10 mouse cellular contexts compared by ENCODE assay signal in genomic region chr4:35157815-35158214, GRCm38 (mm10). TPM values are rescaled to one million over a fixed set of nuclear protein-coding genes. Genes with fewer than 3 reads are reported as not detected.
DNase-seq lines count a peak whose midpoint lies in the region; ATAC-seq and TF ChIP-seq lines count a peak whose summit lies in the region.
"Had no signal": no experiment of that assay in that cellular context is flagged by ENCODE, and none has a peak within 500 bp of the region (broad histone marks: within the 10 kb centered on the region; RNA-seq: fewer than 3 reads in every experiment).

No protein-coding gene starts in this region.

- H3K4me3 ChIP-seq in hindbrain, embryonic 15.5 days, result no peak overlapping the region
- no peak overlapping the region for H3K4me3 ChIP-seq in hindbrain, embryonic 14.5 days (replicated peaks; ENCODE audit: low read length)
- H3K4me3 ChIP-seq in stomach, embryonic 14.5 days (ENCODE audit: low read depth, low read length), result peak overlapping the region; percentile 68; the same call in 1 of the 2 replicates
- H3K4me3 ChIP-seq in stomach, postnatal 0 days (ENCODE audit: low read depth, low read length), result no peak overlapping the region
- no peak overlapping the region for H3K4me3 ChIP-seq in liver, embryonic 16.5 days (ENCODE audit: low read depth, low read length)

- no peak for TF ChIP-seq CTCF in stomach, postnatal 0 days (IDR thresholded peaks at IDR 0.05; ENCODE audit: low read depth)

- no peaks in the 10 kb centered on the region for H3K9me3 ChIP-seq in hindbrain, embryonic 15.5 days
- no peaks in the 10 kb centered on the region for H3K9me3 ChIP-seq in hindbrain, embryonic 14.5 days (ENCODE audit: control insufficient read depth, low read length)
- H3K9me3 ChIP-seq in stomach, embryonic 14.5 days (ENCODE audit: control insufficient read depth, low read depth, low read length), result no peaks in the 10 kb centered on the region
- H3K9me3 ChIP-seq in stomach, postnatal 0 days (ENCODE audit: control insufficient read depth, low read length), result no peaks in the 10 kb centered on the region
- no peaks in the 10 kb centered on the region for H3K9me3 ChIP-seq in liver, embryonic 16.5 days (replicated peaks; ENCODE audit: control insufficient read depth, low read length)

- peaks cover 12% of the 10 kb centered on the region; the same call in 1 of the 2 replicates for H3K27me3 ChIP-seq in hindbrain, embryonic 15.5 days
- peaks cover 14% of the 10 kb centered on the region; the same call in 1 of the 2 replicates for H3K27me3 ChIP-seq in hindbrain, embryonic 14.5 days (ENCODE audit: control insufficient read depth, insufficient read depth, low read length)
- H3K27me3 ChIP-seq in stomach, embryonic 14.5 days (ENCODE audit: control insufficient read depth, insufficient read depth, low read length), result no peaks in the 10 kb centered on the region
- no peaks in the 10 kb centered on the region for H3K27me3 ChIP-seq in stomach, postnatal 0 days (ENCODE audit: control insufficient read depth, insufficient read depth, low read length)
- no peaks in the 10 kb centered on the region for H3K27me3 ChIP-seq in liver, embryonic 16.5 days (ENCODE audit: control insufficient read depth, insufficient read depth, low read depth, low read length)

- no peaks in the 10 kb centered on the region for H3K36me3 ChIP-seq in hindbrain, embryonic 15.5 days
- H3K36me3 ChIP-seq in hindbrain, embryonic 14.5 days (replicated peaks; ENCODE audit: control insufficient read depth, insufficient read depth), result no peaks in the 10 kb centered on the region
- no peaks in the 10 kb centered on the region for H3K36me3 ChIP-seq in stomach, embryonic 14.5 days (ENCODE audit: control insufficient read depth, insufficient read depth, low read length)
- no peaks in the 10 kb centered on the region for H3K36me3 ChIP-seq in stomach, postnatal 0 days (ENCODE audit: control insufficient read depth, insufficient read depth, low read length)
- H3K36me3 ChIP-seq in liver, embryonic 16.5 days (ENCODE audit: control insufficient read depth, insufficient read depth), result no peaks in the 10 kb centered on the region

- whole genome bisulfite sequencing in hindbrain, embryonic 15.5 days, result 69% methylated on average over 11 of the region's 11 CpGs
- WGBS in hindbrain, embryonic 14.5 days, result 68% methylated on average over 11 of the region's 11 CpGs
- 58% methylated on average over 11 of the region's 11 CpGs for WGBS in stomach, embryonic 14.5 days
- 58% methylated on average over 11 of the region's 11 CpGs for WGBS in stomach, postnatal 0 days
- WGBS in liver, embryonic 16.5 days (ENCODE audit: insufficient replicate concordance), result 23% methylated on average over 11 of the region's 11 CpGs

- H3K4me2 ChIP-seq in hindbrain, embryonic 15.5 days, result peak overlapping the region; percentile 95
- no peak overlapping the region; the same call in 1 of the 2 replicates for H3K4me2 ChIP-seq in hindbrain, embryonic 14.5 days (replicated peaks)
- H3K4me2 ChIP-seq in stomach, embryonic 14.5 days (replicated peaks; ENCODE audit: low read depth, low read length), result peak overlapping the region; percentile 83; the same call in 1 of the 2 replicates
- no peak overlapping the region for H3K4me2 ChIP-seq in stomach, postnatal 0 days (replicated peaks; ENCODE audit: low read depth)
- peak overlapping the region; percentile 76 for H3K4me2 ChIP-seq in liver, embryonic 16.5 days (ENCODE audit: low read depth, low read length)

- ATAC-seq in hindbrain, embryonic 15.5 days (ENCODE audit: low FRiP score, low read depth), result no peak
- no peak for ATAC-seq in hindbrain, embryonic 14.5 days (ENCODE audit: low FRiP score)
- ATAC-seq in stomach, embryonic 14.5 days (ENCODE audit: insufficient number of reproducible peaks, insufficient read depth, low FRiP score, low read depth), result no peak
- no peak for ATAC-seq in stomach, postnatal 0 days (ENCODE audit: low FRiP score, low TSS enrichment)
- no peak for ATAC-seq in liver, embryonic 16.5 days (ENCODE audit: low read depth)
- ATAC-seq in erythroblast, adult 5-6 weeks (replicated peaks; ENCODE audit: low FRiP score, poor library complexity, severe bottlenecking), result no peak

- TF ChIP-seq EP300 in stomach, postnatal 0 days (optimal IDR thresholded peaks at IDR 0.05), result no peak

- H3K4me1 ChIP-seq in hindbrain, embryonic 15.5 days (replicated peaks), result peaks cover 24% of the 10 kb centered on the region
- peaks cover 6% of the 10 kb centered on the region; the same call in 1 of the 2 replicates for H3K4me1 ChIP-seq in hindbrain, embryonic 14.5 days (replicated peaks; ENCODE audit: control insufficient read depth, insufficient read depth, low read length)
- H3K4me1 ChIP-seq in stomach, embryonic 14.5 days (ENCODE audit: control insufficient read depth, insufficient read depth, low read length), result peaks cover 5% of the 10 kb centered on the region; the same call in 1 of the 2 replicates
- no peaks in the 10 kb centered on the region for H3K4me1 ChIP-seq in stomach, postnatal 0 days (replicated peaks; ENCODE audit: control insufficient read depth, insufficient read depth)
- peaks cover 4% of the 10 kb centered on the region for H3K4me1 ChIP-seq in liver, embryonic 16.5 days (ENCODE audit: control insufficient read depth, low read depth, low read length)

- no peak overlapping the region for H3K27ac ChIP-seq in hindbrain, embryonic 15.5 days (replicated peaks)
- H3K27ac ChIP-seq in hindbrain, embryonic 14.5 days, result no peak overlapping the region
- H3K27ac ChIP-seq in stomach, embryonic 14.5 days (ENCODE audit: low read length), result no peak overlapping the region
- H3K27ac ChIP-seq in stomach, postnatal 0 days (replicated peaks), result no peak overlapping the region
- H3K27ac ChIP-seq in liver, embryonic 16.5 days (ENCODE audit: low read length), result no peak overlapping the region

- no peak for DNase-seq in hindbrain, embryonic 14.5 days (ENCODE audit: low spot score)
- DNase-seq in stomach, postnatal 0 days (ENCODE audit: low spot score), result no peak
- DNase-seq in thymus, postnatal 25 days, result no peak
- DNase-seq in cerebellum, postnatal 36 days, result no peak

- H3K9ac ChIP-seq in hindbrain, embryonic 15.5 days, result no peak overlapping the region
- no peak overlapping the region for H3K9ac ChIP-seq in hindbrain, embryonic 14.5 days
- no peak overlapping the region for H3K9ac ChIP-seq in stomach, embryonic 14.5 days (replicated peaks; ENCODE audit: low read depth, low read length)
- no peak overlapping the region for H3K9ac ChIP-seq in stomach, postnatal 0 days (ENCODE audit: low read length)
- no peak overlapping the region for H3K9ac ChIP-seq in liver, embryonic 16.5 days (ENCODE audit: low read depth, low read length)

RNA-seq across cellular contexts. Expression of gene Mob3b, which starts 0.5 kb away (rescaled TPM):
- polyA plus RNA-seq in hindbrain, embryonic 15.5 days (2015; fragmentation: Nextera tagmentation; extraction: Ambion mirVana), result 3.9 and 7.1 TPM in 2 replicates
- 3.4 and 4.0 TPM in 2 replicates for polyA plus RNA-seq in hindbrain, embryonic 14.5 days (2014; fragmentation: Nextera tagmentation; extraction: Ambion mirVana)
- 22.5 and 23.6 TPM in 2 replicates for polyA plus RNA-seq in stomach, embryonic 14.5 days (2014; fragmentation: Nextera tagmentation; extraction: Ambion mirVana)
- 15.0 and 16.9 TPM in 2 replicates for polyA plus RNA-seq in stomach, postnatal 0 days (2015; fragmentation: Nextera tagmentation; extraction: Ambion mirVana)
- polyA plus RNA-seq in liver, embryonic 16.5 days (2015; fragmentation: Nextera tagmentation; extraction: Ambion mirVana), result 9.6 and 10.2 TPM in 2 replicates
- total RNA-seq in erythroblast, adult 5-6 weeks (2015; ENCODE audit: low replicate concordance), result 0.19 and 1.3 TPM in 2 replicates
- total RNA-seq in erythroblast, adult 5-6 weeks (2017; ENCODE audit: low replicate concordance), result 0.98 and 1.2 TPM in 2 replicates

RNA-seq across cellular contexts. Expression of gene Ifnk, which starts 6.0 kb away (rescaled TPM):
- polyA plus RNA-seq in hindbrain, embryonic 15.5 days (2015; fragmentation: Nextera tagmentation; extraction: Ambion mirVana), result 0.32 and 0.41 TPM in 2 replicates
- polyA plus RNA-seq in hindbrain, embryonic 14.5 days (2014; fragmentation: Nextera tagmentation; extraction: Ambion mirVana), result 0.25 TPM in 1 of 2 replicates, not detected in the other
- polyA plus RNA-seq in stomach, embryonic 14.5 days (2014; fragmentation: Nextera tagmentation; extraction: Ambion mirVana), result 0.55 and 0.65 TPM in 2 replicates
- 0.16 TPM in 1 of 2 replicates, not detected in the other for polyA plus RNA-seq in stomach, postnatal 0 days (2015; fragmentation: Nextera tagmentation; extraction: Ambion mirVana)
- 0.14 and 0.27 TPM in 2 replicates for polyA plus RNA-seq in liver, embryonic 16.5 days (2015; fragmentation: Nextera tagmentation; extraction: Ambion mirVana)
- total RNA-seq in erythroblast, adult 5-6 weeks (2015; ENCODE audit: low replicate concordance), result not detected in 2 replicates
- total RNA-seq in erythroblast, adult 5-6 weeks (2017; ENCODE audit: low replicate concordance), result not detected in 2 replicates
- total RNA-seq: layer of hippocampus, postnatal 10 days had no signal
- polyA plus RNA-seq: limb, embryonic 11.5 days had no signal

Comparison
In these comparisons a context has a peak if more than half of its experiments do, and no peak if none do; other contexts are left out.
1. H3K4me2 ChIP-seq: peak in hindbrain, embryonic 15.5 days (single experiment), stomach, embryonic 14.5 days (single experiment) and liver, embryonic 16.5 days (single experiment); none in hindbrain, embryonic 14.5 days (single experiment) and stomach, postnatal 0 days (single experiment).